Mouse (Mus musculus) neural tube, embryonic 11.5 days (tissue): ENCODE results near the gene Iqcc. TPM values are rescaled to one million over a fixed set of nuclear protein-coding genes. Genes with fewer than 3 reads are reported as not detected.

ENCODE experiments used
- ATAC-seq: fragments of 200-750 bp; cut with Nextera tagmentation; 2 replicates; pipeline ENCODE4 v1.8.0; 2017; ENCODE audit warnings: moderate number of reproducible peaks, mild to moderate bottlenecking, moderate TSS enrichment, moderate library complexity; ENCODE audit not compliant: insufficient read depth, low FRiP score, low TSS enrichment
- DNase-seq: peaks from one replicate; pipeline ENCODE4 v3.0.0-alpha.2; 2015; ENCODE audit warnings: low spot score
- H3K27ac ChIP-seq: fragments of 300-500 bp; sonication (generic); 2 replicates; pipeline ENCODE4 v1.5.1; 2014; ENCODE audit warnings: low read depth, mild to moderate bottlenecking, low read length
- H3K27me3 ChIP-seq: fragments of 300-500 bp; sonication (generic); 2 replicates; pipeline ENCODE4 v1.6.1; 2014; ENCODE audit warnings: mild to moderate bottlenecking, low read length, mixed read lengths; ENCODE audit not compliant: control insufficient read depth, insufficient read depth
- H3K36me3 ChIP-seq: fragments of 300-500 bp; sonication (generic); 2 replicates; pipeline ENCODE4 v1.6.1; 2014; ENCODE audit warnings: mild to moderate bottlenecking, low read length, moderate library complexity, mixed read lengths; ENCODE audit not compliant: control insufficient read depth, insufficient read depth
- H3K4me1 ChIP-seq: fragments of 300-500 bp; sonication (generic); 2 replicates; pipeline ENCODE4 v1.6.1; 2014; ENCODE audit warnings: low read length, mixed read lengths; ENCODE audit not compliant: control insufficient read depth, insufficient read depth
- H3K4me2 ChIP-seq: fragments of 300-500 bp; sonication (generic); 2 replicates; pipeline ENCODE4 v1.6.1; 2014; ENCODE audit warnings: low read depth, mild to moderate bottlenecking, moderate library complexity
- H3K4me3 ChIP-seq: fragments of 300-500 bp; sonication (generic); 2 replicates; pipeline ENCODE4 v1.5.1; 2014; ENCODE audit warnings: low read depth, low read length
- H3K9ac ChIP-seq: fragments of 300-500 bp; sonication (generic); 2 replicates; pipeline ENCODE4 v1.6.1; 2014; ENCODE audit warnings: mild to moderate bottlenecking, low read length
- H3K9me3 ChIP-seq: fragments of 300-500 bp; sonication (generic); 2 replicates; pipeline ENCODE4 v1.6.1; 2016; ENCODE audit warnings: low read length; ENCODE audit not compliant: control insufficient read depth
- WGBS: fragments of 180-500 bp; shearing (Covaris S2); extraction: QIAGEN DNeasy Blood & Tissue Kit; methylation state at CpG from one replicate; pipeline ENCODE4 v1.1.7; 2014; 5-methylcytosine and 5-hydroxymethylcytosine counted together
- polyA plus RNA-seq: library from polyadenylated mRNA; unstranded; fragments of >200 nt; fragmentation: Nextera tagmentation; extraction: Ambion mirVana; gene quantifications from 2 replicates; pipeline ENCODE4 v1.2.1, GENCODE M21; 2014

Gene Iqcc
- polyA plus RNA-seq, 1 experiment from 2014 or later, result 25.7 TPM

DNA sequence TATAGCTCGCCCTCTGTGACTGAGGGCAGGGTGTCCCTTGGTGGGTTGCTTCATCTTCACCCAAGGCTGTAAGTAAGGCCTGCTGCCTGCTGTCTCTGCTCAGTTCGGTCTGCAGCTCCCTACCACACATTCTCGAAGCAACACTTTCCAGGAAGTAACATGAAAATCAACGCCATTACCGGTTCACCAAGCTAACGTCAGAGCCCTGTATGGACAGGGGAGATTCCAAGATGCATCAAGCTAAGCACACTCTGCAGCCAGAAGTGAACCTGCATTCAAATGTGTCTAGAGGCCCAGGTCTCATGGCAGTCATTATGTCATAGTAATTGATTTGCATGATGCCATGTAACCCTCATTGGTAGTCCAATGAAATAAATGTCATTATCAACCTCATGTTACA, 48.9 kb downstream of the Iqcc start:
- Histone ChIP-seq H3K9me3 (no peaks in the 10 kb centered on the region), H3K27me3 (no peaks in the 10 kb centered on the region), H3K4me1 (no peaks in the 10 kb centered on the region), H3K27ac (no peak overlapping the region), H3K36me3 (no peaks in the 10 kb centered on the region), H3K9ac (no peak overlapping the region), H3K4me3 (no peak overlapping the region), H3K4me2 (no peak overlapping the region)
- no peak for ATAC-seq
- 82% methylated on average over 6 of the region's 6 CpGs for WGBS
- no peak for DNase-seq

DNA sequence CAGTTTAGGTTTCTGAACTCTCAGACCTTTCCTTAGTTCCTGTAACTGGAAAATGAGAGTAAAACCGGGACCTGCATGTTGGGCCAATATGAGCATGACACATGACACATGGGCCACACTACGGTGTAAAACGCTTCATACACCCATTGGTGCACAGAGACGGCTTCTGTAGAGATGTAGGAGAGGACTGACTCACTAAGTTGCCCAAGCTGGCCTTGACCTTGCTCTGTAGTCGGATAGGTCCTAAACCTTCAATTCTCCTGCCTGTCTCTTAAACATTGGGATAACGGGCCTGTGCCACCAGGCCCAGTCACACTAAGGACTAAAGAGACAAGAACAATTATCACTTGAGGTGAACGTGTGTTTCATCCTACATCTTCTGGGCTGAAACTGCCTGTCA, 50.5 kb downstream of the Iqcc start:
- DNase-seq (no peak), ATAC-seq (no peak)
- Histone ChIP-seq H3K4me3 (no peak overlapping the region), H3K4me1 (peaks cover 6% of the 10 kb centered on the region; the same call in 1 of the 2 replicates), H3K27ac (no peak overlapping the region), H3K27me3 (no peaks in the 10 kb centered on the region), H3K36me3 (no peaks in the 10 kb centered on the region), H3K9ac (no peak overlapping the region), H3K9me3 (no peaks in the 10 kb centered on the region), H3K4me2 (no peak overlapping the region)
- 91% methylated on average over 7 of the region's 7 CpGs for WGBS

GRCm38 (mm10) chr4:129565139-129565538, 53.8 kb downstream of the Iqcc start:
- Histone ChIP-seq H3K36me3 (no peaks in the 10 kb centered on the region), H3K4me3 (no peak overlapping the region), H3K9me3 (no peaks in the 10 kb centered on the region), H3K27ac (no peak overlapping the region), H3K27me3 (no peaks in the 10 kb centered on the region), H3K4me2 (no peak overlapping the region), H3K4me1 (peaks cover 7% of the 10 kb centered on the region; the same call in 1 of the 2 replicates), H3K9ac (no peak overlapping the region)
- DNase-seq (no peak), ATAC-seq (no peak)
- 83% methylated on average over 6 of the region's 6 CpGs for WGBS

Other genes with a start within 250 kb of the Iqcc start
- 6.7 and 7.4 TPM in 2 replicates for gene Zbtb8a, start 241.0 kb downstream of the Iqcc start, polyA plus RNA-seq
- 2.1 and 2.6 TPM in 2 replicates for gene Zbtb8b, start 178.2 kb downstream of the Iqcc start, polyA plus RNA-seq
- 27.6 and 31.7 TPM in 2 replicates for gene Bsdc1, start 157.5 kb downstream of the Iqcc start, polyA plus RNA-seq
- gene Tssk3, start 128.1 kb downstream of the Iqcc start, polyA plus RNA-seq, result not detected in 2 replicates
- gene Fam229a, start 127.9 kb downstream of the Iqcc start, polyA plus RNA-seq, result not detected in 2 replicates
- gene Marcksl1, start 105.5 kb downstream of the Iqcc start, polyA plus RNA-seq, result 1,866 and 1,920 TPM in 2 replicates
- 243 and 258 TPM in 2 replicates for gene Hdac1, start 76.4 kb downstream of the Iqcc start, polyA plus RNA-seq
- gene Lck, start 45.5 kb downstream of the Iqcc start, polyA plus RNA-seq, result 6.3 and 7.0 TPM in 2 replicates
- gene Fam167b, start 40.5 kb downstream of the Iqcc start, polyA plus RNA-seq, result 1.1 and 1.3 TPM in 2 replicates
- 274 and 291 TPM in 2 replicates for gene Eif3i, start 18.5 kb downstream of the Iqcc start, polyA plus RNA-seq
- gene Tmem234, start 18.4 kb downstream of the Iqcc start, polyA plus RNA-seq, result 187 and 192 TPM in 2 replicates
- gene Dcdc2b, start 4.8 kb downstream of the Iqcc start, polyA plus RNA-seq, result 2.6 and 4.5 TPM in 2 replicates
- 65.9 and 69.4 TPM in 2 replicates for gene Ccdc28b, start 4.8 kb upstream of the Iqcc start, polyA plus RNA-seq
- 104 and 108 TPM in 2 replicates for gene Txlna, start 22.0 kb upstream of the Iqcc start, polyA plus RNA-seq
- gene Kpna6, start 53.7 kb upstream of the Iqcc start, polyA plus RNA-seq, result 14.0 and 15.7 TPM in 2 replicates
- 32.4 and 34.1 TPM in 2 replicates for gene Tmem39b, start 77.7 kb upstream of the Iqcc start, polyA plus RNA-seq
- 183 and 195 TPM in 2 replicates for gene Khdrbs1, start 123.2 kb upstream of the Iqcc start, polyA plus RNA-seq
- 316 and 317 TPM in 2 replicates for gene Ptp4a2, start 192.1 kb upstream of the Iqcc start, polyA plus RNA-seq